Mouse (Mus musculus) monocyte, adult 59 days (primary cell): ENCODE results near the gene Olfr643. TPM values are rescaled to one million over a fixed set of nuclear protein-coding genes. Genes with fewer than 3 reads are reported as not detected.

ENCODE experiments used
- total RNA-seq, 2 experiments: library from RNA; stranded (reverse); gene quantifications; one replicate each; pipeline ENCODE4 v1.2.4; 2023

Olfr643 gene
- total RNA-seq = not detected

DNA sequence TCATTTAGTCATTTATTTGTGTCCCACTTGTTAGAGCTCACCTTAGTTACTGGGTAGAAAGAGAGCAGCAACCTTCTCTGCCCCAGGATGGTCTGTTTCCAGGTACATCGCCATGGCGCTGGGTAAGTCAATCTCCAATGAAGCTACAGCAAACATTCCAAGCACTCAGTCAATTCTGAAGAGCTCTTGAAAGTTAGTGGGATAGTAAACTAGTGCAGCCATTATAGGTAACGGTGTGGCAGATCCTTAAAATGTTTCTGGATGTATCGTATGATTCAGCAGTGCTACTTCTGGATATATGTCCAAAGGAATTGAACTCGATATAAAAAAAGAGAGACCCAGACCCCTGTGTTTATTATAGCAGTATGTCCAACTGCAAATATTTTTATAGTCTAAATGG, at the start of gene Olfr643:
Gene Olfr643 (minus strand): TSS at position 101 of the 400 bp plus-strand sequence.

DNA sequence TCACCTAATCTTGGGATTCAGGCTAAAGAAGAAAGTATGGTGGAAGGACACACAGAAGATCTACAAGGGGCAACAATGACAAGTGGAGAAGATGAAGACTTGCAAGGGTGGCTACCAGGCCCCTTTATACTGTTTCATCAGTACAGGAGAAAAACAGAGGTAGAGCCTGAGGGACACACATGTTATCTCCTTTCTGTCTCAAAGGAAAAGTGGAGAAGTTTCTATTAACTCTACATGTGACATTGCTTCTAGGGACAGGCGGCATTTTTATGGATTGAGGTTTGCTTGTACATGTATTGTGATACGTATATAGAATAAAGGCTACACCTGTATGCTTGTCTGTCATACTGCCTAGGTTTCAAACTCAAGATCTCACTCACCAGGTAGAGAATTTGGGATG, 46.1 kb upstream of the Olfr643 start, which contains the start of gene Olfr648:
Gene Olfr648 (minus strand): TSS at position 101 of the 400 bp plus-strand sequence.

DNA sequence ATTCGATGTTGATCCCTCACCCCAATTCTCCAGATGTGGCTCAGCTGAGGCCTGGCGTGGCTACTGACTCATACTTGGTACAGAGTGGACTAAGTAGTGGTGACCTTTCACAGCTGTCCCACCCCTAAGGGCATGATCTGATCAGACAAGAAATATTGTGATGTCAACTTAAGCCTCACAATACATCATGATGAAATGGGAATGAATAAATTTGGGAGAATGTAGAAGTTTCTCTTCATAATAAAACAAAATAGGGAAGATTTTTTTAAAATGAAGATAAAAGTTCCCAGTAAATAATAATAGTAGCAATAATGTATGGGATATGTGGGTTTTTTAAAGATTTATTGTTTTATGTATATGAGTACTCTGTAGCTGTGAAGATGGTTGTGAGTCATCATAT, 13.3 kb upstream of the Olfr643 start, which contains the start of gene Ubqlnl:
Gene Ubqlnl (minus strand): TSS at position 101 of the 400 bp plus-strand sequence.

DNA sequence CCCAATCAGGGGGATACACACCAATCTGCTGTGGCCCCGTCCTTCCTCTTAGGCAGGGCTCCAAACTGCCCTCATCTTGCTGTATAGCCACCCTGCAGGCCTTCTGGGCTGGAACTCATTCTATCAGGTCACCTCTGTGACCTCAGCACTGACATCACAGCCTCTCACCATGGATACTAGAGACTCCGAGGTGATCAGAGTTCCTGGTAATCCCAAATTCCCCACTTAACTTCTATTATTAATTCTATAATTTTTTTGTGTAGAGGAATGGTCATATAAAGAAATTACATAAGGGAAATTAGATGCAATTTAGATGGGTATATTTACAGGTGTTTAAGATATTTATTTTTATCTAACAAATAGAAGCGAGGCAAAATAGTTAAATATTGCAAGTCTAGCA, 6.0 kb upstream of the Olfr643 start, which contains the start of gene Ubqln3:
Gene Ubqln3 (minus strand): TSS at position 101 of the 400 bp plus-strand sequence.

DNA sequence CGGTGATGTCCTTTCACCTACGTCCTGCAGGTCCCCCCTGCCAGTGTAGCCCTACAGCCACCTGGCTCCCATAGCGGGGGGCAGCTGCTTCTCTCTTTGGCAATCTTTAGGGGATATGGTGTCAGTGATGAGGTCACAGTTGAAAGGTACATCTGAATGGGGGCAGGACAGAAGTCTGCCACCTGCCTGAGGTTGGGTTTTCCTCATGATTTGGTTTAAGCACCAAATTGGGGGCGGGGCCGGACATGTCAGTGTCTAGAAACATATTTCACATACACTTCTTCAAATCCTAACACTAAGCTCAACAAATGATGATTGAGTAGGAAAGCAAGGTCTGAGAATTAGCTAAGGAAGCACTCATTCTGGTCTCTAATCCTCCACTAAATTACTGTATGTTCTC, 7.5 kb downstream of the Olfr643 start, which contains the start of gene Ubqln5:
Gene Ubqln5 (minus strand): TSS at position 101 of the 400 bp plus-strand sequence.

DNA sequence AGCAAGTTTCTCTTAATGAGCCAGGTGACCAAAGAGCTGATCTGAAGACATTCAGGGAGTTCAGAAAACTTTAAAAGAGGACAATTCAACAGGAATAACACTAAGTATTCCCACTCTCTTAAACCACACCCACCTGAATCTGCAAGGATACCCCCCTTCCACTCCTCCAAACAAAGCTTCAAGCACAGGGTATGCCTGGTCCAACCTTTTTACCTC, 32.5 kb downstream of the Olfr643 start, which contains the start of gene Olfr646:
Gene Olfr646 (plus strand): TSS at position 117 of the 216 bp plus-strand sequence.

DNA sequence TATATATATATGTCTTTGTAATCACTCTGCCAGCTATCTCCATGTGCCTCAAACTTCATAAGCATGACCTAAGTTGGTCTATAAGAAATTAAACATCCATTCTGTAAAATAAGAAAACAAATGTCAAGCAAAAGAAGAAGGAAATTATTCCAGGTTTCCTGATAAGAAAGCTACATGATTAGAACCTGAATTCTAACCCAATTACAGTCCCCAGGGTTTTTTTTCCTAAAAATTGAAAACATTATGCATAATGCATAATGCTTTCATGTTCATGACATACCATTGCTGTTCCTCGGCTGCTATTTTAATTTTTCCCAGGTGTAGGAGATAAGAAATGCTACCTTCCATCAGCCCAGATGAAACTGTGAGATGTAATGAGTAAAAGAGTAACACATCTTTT, 51.8 kb downstream of the Olfr643 start, which contains the start of gene Olfr645:
Gene Olfr645 (minus strand): TSS at position 101 of the 400 bp plus-strand sequence.

DNA sequence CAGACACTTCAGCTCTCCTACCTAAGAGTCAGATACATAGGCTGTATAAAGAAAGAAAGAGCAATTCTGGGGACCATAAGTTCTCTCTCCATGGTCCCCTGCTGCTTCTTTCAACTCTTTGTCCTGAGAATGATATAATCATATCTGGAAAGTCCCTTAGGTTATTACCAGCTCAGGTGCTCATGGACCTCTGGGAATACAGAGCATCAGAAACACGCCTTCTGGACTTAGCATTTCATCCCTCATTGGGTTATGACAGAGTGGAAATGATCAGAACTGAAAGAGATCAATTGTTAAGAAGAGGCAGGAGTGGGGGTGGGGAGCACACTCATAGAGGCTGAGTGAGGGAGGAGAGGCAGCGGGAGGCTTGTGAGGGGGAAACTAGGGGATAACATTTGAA, 65.4 kb downstream of the Olfr643 start, which contains the start of gene Olfr644:
Gene Olfr644 (minus strand): TSS at position 101 of the 400 bp plus-strand sequence.

DNA sequence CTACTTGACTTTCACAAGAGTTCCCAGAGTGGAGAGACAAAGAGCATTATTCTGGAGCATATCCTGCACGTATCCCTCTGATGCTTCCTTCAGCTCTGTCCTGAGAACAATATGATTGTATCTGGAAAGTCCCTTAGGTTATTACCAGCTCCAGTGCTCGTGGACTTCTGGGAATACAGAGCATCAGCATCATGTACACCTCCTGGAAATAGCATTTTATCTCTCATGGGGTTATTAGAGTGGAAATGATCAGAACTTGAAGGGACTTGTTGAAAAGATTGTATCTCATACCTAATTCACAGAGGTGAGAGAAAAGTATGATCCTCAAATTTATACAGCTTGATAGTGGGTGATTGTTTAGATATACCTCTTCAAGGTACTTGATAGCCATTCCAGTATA, 75.9 kb downstream of the Olfr643 start, which contains the start of gene 4930516K23Rik:
Gene 4930516K23Rik (minus strand): TSS at position 101 of the 400 bp plus-strand sequence.

DNA sequence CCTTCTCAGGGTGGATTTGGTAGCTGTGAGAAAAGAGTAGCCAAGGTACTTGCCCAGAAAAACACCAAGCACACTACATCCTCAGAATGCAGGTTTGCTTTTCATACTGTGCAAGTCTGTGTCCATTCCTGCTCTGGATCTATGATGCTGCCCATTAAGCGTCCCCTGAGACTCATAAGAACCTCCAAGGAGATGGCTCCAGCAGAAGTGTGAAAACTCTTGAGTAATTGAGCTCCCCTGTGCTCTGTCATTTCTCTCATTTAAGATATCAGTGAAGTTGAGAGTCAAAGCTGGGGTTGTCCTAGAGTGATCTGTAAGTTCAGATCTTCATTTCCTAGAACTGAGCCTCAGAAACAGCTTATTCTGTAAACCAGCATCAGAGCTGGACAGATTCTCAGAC, 84.6 kb downstream of the Olfr643 start, which contains the start of gene Olfr642:
Gene Olfr642 (minus strand): TSS at position 101 of the 400 bp plus-strand sequence.

DNA sequence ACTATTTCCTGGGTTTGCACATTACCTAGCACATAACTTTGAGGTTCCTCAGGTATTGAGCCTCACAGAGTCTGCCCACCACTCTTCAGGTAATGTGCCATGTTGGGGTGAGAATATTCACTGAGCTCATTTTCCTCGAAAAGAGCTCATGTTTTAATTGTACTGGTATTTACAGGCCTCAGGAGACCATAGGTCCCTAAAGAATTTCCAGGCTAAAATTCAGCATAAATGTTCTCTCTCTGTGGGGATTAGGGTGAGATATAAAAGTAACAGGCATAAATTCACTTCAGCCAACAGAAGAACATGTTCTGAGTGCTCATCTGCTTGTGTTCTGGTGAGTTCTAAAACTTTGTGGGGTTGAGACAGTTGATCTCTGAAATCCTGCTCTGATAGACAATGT, 102.1 kb downstream of the Olfr643 start, which contains the start of gene Olfr641:
Gene Olfr641 (plus strand): TSS at position 301 of the 400 bp plus-strand sequence.

DNA sequence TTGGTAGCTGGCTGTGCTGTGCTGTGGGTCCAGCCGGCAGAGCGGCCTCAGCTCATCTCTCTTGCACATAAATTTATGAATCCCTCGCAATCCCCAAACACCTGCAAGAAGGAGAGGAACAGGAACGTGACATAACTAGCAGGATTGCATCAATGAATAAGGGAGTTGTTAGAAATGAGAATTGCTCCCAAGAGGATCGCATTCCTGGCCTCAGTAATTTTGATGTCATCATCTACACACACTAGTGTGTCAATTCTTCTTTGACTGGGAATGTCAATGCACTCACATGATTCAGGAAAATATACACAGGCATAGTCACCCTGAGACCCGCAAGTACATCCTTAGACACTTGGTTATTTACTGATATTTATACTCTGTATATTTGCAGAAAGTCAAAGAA, 111.7 kb downstream of the Olfr643 start, which contains the start of gene Olfr640:
Gene Olfr640 (minus strand): TSS at position 101 of the 400 bp plus-strand sequence.

DNA sequence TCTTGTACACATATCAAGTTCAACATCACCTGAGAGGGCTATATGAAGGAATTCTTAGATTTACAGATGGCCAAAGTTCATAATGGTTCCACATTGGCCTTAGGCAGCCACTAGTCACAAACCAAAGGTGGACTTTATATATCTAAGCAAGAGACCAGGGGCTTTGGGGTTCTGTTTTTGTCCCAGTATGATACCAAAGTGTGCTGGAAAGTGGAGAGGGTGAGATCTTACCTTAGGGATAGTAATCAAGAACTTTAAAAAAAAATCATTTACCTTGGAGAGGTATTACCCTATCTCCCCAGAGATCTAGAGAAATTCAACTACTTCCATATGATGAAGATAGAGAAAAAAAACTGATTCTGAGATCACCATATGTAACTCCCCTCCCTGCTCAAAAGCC, 120.0 kb downstream of the Olfr643 start, which contains the start of gene Olfr639:
Gene Olfr639 (minus strand): TSS at position 101 of the 400 bp plus-strand sequence.

DNA sequence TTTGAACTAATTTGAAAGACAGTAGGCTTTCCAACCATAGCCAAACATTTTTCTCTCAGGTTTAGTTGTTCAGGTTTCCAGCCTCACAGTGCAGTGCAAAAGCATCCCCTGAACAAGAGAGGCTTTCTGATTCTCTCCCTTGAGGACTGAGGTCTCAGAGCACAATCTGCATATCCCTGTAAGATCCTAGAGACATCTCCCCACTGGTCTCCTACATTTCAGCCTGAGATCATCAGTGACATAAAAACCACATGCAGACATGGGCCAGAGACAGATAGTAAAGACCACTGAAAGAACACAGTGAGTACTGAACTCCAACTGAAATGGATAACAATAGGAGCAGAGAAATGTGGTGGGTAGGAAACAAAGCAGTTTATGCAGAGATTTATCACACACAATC, 138.8 kb downstream of the Olfr643 start, which contains the start of gene Olfr638:
Gene Olfr638 (plus strand): TSS at position 301 of the 400 bp plus-strand sequence.

DNA sequence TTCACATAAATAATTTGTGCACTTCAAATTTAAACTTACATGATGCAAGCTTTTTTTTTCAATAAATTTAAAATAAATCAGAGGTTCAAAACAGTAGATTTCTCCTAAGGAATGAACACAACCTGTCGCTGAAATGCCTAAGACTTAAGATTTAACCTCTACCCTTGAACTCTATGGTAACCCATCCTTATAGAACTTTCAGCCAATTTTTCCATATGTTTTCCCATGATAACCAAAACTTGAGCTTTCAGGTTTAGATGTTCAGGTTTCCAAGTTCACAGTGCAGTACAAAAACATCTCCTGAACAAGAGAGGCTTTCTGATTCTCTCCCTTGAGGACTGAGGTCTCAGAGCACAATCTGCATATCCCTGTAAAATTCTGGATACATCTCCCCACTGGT, 166.4 kb downstream of the Olfr643 start, which contains the start of gene Olfr635:
Gene Olfr635 (plus strand): TSS at position 301 of the 400 bp plus-strand sequence.

Other genes starting within 250 kb of the Olfr643 start
- not detected for gene Olfr64, start 242.9 kb downstream of the Olfr643 start, total RNA-seq
- not detected for gene Olfr65, start 233.9 kb downstream of the Olfr643 start, total RNA-seq
- not detected for gene Olfr631, start 208.6 kb downstream of the Olfr643 start, total RNA-seq
- gene Olfr632, start 203.1 kb downstream of the Olfr643 start, total RNA-seq = not detected
- not detected for gene Olfr633, start 193.0 kb downstream of the Olfr643 start, total RNA-seq
- gene Olfr635, start 166.3 kb downstream of the Olfr643 start, total RNA-seq = not detected
- not detected for gene Olfr638, start 138.7 kb downstream of the Olfr643 start, total RNA-seq
- under 1 TPM; 0.09 to 0.10 TPM for gene Olfr639, start 120.1 kb downstream of the Olfr643 start, total RNA-seq
- not detected for gene Olfr640, start 111.8 kb downstream of the Olfr643 start, total RNA-seq
- not detected for gene Olfr641, start 102.0 kb downstream of the Olfr643 start, total RNA-seq
- gene Olfr642, start 84.7 kb downstream of the Olfr643 start, total RNA-seq = not detected
- gene 4930516K23Rik, start 76.0 kb downstream of the Olfr643 start, total RNA-seq = not detected
- gene Olfr644, start 65.5 kb downstream of the Olfr643 start, total RNA-seq = not detected
- not detected for gene Olfr645, start 51.9 kb downstream of the Olfr643 start, total RNA-seq
- gene Olfr646, start 32.5 kb downstream of the Olfr643 start, total RNA-seq = under 1 TPM in 1 of 2 experiments, not detected in 1; 0.15 TPM
- gene Ubqln5, start 7.6 kb downstream of the Olfr643 start, total RNA-seq = not detected
- not detected for gene Ubqln3, start 5.9 kb upstream of the Olfr643 start, total RNA-seq
- not detected for gene Ubqlnl, start 13.2 kb upstream of the Olfr643 start, total RNA-seq
- gene Olfm5, start 27.4 kb upstream of the Olfr643 start, total RNA-seq = not detected
- not detected for gene Olfr648, start 46.0 kb upstream of the Olfr643 start, total RNA-seq
- not detected for gene Olfr649, start 58.6 kb upstream of the Olfr643 start, total RNA-seq
- under 1 TPM; 0.24 to 0.39 TPM for gene Trim6, start 81.4 kb upstream of the Olfr643 start, total RNA-seq
- 10 to 100 TPM; 20.9 to 21.9 TPM for gene Trim34a, start 107.1 kb upstream of the Olfr643 start, total RNA-seq
- gene Trim5, start 150.7 kb upstream of the Olfr643 start, total RNA-seq = 10 to 100 TPM; 13.3 to 15.3 TPM
- gene Trim12a, start 178.1 kb upstream of the Olfr643 start, total RNA-seq = 10 to 100 TPM; 43.9 to 46.9 TPM
- gene Trim34b, start 192.1 kb upstream of the Olfr643 start, total RNA-seq = 1 to 10 TPM; 1.9 to 2.5 TPM
- 10 to 100 TPM; 27.5 to 28.4 TPM for gene Trim12c, start 216.0 kb upstream of the Olfr643 start, total RNA-seq
- 10 to 100 TPM in 1 of 2 experiments, 1 to 10 TPM in 1; 9.3 to 11.8 TPM for gene Trim30b, start 232.5 kb upstream of the Olfr643 start, total RNA-seq